Mouse (Mus musculus): ENCODE data around the gene Ambp. TPM values are rescaled to one million over a fixed set of nuclear protein-coding genes. Genes with fewer than 3 reads are reported as not detected.

The Ambp gene
- polyA plus RNA-seq (2014; fragmentation: Illumina TruSeq; extraction: RNeasy Lipid Tissue Mini Kit (QIAGEN cat#74804); ENCODE audit: insufficient read depth, low read depth, low replicate concordance), result 0.19 TPM

GRCm38 (mm10) chr4:63154699-63155098 is at the start of gene Ambp:
Gene Ambp, minus strand, starts transcription at chr4:63154799.

GRCm38 (mm10) chr4:63171969-63172685 is 17.5 kb upstream of the Ambp start, which contains the start of gene Kif12:
Gene Kif12, minus strand, starts transcription at chr4:63172131.

Other genes starting within 250 kb of the Ambp start
- gene Zfp618, start 189.2 kb downstream of the Ambp start, polyA plus RNA-seq (2014; fragmentation: Illumina TruSeq; extraction: RNeasy Lipid Tissue Mini Kit (QIAGEN cat#74804); ENCODE audit: insufficient read depth, low read depth, low replicate concordance), result 0.28 TPM
- gene Kif12, start 17.3 kb upstream of the Ambp start, polyA plus RNA-seq (2014; fragmentation: Illumina TruSeq; extraction: RNeasy Lipid Tissue Mini Kit (QIAGEN cat#74804); ENCODE audit: insufficient read depth, low read depth, low replicate concordance), result not detected
- gene Col27a1, start 59.2 kb upstream of the Ambp start, polyA plus RNA-seq (2014; fragmentation: Illumina TruSeq; extraction: RNeasy Lipid Tissue Mini Kit (QIAGEN cat#74804); ENCODE audit: insufficient read depth, low read depth, low replicate concordance), result 3.7 TPM
- gene Orm1, start 189.8 kb upstream of the Ambp start, polyA plus RNA-seq (2014; fragmentation: Illumina TruSeq; extraction: RNeasy Lipid Tissue Mini Kit (QIAGEN cat#74804); ENCODE audit: insufficient read depth, low read depth, low replicate concordance), result 8.2 TPM
- gene Orm3, start 201.4 kb upstream of the Ambp start, polyA plus RNA-seq (2014; fragmentation: Illumina TruSeq; extraction: RNeasy Lipid Tissue Mini Kit (QIAGEN cat#74804); ENCODE audit: insufficient read depth, low read depth, low replicate concordance), result 0.92 TPM
- not detected for gene Orm2, start 207.7 kb upstream of the Ambp start, polyA plus RNA-seq (2014; fragmentation: Illumina TruSeq; extraction: RNeasy Lipid Tissue Mini Kit (QIAGEN cat#74804); ENCODE audit: insufficient read depth, low read depth, low replicate concordance)
- gene Akna, start 248.6 kb upstream of the Ambp start, polyA plus RNA-seq (2014; fragmentation: Illumina TruSeq; extraction: RNeasy Lipid Tissue Mini Kit (QIAGEN cat#74804); ENCODE audit: insufficient read depth, low read depth, low replicate concordance), result 11.0 TPM

Measured in lung, adult 10 weeks (tissue).